Mouse (Mus musculus) heart, embryonic 13.5 days (tissue): Measurements from ENCODE around the gene Urgcp. TPM values are rescaled to one million over a fixed set of nuclear protein-coding genes. Genes with fewer than 3 reads are reported as not detected.

Source experiments
- ATAC-seq: fragments of 200-750 bp; cut with Nextera tagmentation; 2 replicates; pipeline ENCODE4 v1.8.0; 2017; ENCODE audit warnings: moderate TSS enrichment; ENCODE audit not compliant: insufficient number of reproducible peaks, low FRiP score, low TSS enrichment; ENCODE audit errors: extremely low read depth
- H3K27ac ChIP-seq: fragments of 300-500 bp; sonication (generic); replicated peaks from 2 replicates; pipeline ENCODE4 v1.5.1; 2015; ENCODE audit warnings: moderate library complexity, mild to moderate bottlenecking, inconsistent platforms
- H3K27me3 ChIP-seq: fragments of 300-500 bp; sonication (generic); replicated peaks from 2 replicates; pipeline ENCODE4 v1.6.1; 2015; ENCODE audit warnings: mild to moderate bottlenecking, inconsistent platforms
- H3K36me3 ChIP-seq: fragments of 300-500 bp; sonication (generic); 2 replicates; pipeline ENCODE4 v1.6.1; 2015; ENCODE audit warnings: mild to moderate bottlenecking, inconsistent platforms
- H3K4me1 ChIP-seq: fragments of 300-500 bp; sonication (generic); 2 replicates; pipeline ENCODE4 v1.6.1; 2015; ENCODE audit warnings: inconsistent platforms
- H3K4me2 ChIP-seq: fragments of 300-500 bp; sonication (generic); 2 replicates; pipeline ENCODE4 v1.6.1; 2015; ENCODE audit warnings: inconsistent platforms, mild to moderate bottlenecking, moderate library complexity
- H3K4me3 ChIP-seq: fragments of 300-500 bp; sonication (generic); 2 replicates; pipeline ENCODE4 v1.5.1; 2015; ENCODE audit warnings: moderate library complexity, mild to moderate bottlenecking, inconsistent platforms
- H3K9ac ChIP-seq: fragments of 300-500 bp; sonication (generic); 2 replicates; pipeline ENCODE4 v1.6.1; 2015; ENCODE audit warnings: inconsistent platforms, mild to moderate bottlenecking, moderate library complexity
- H3K9me3 ChIP-seq: fragments of 300-500 bp; sonication (generic); 2 replicates; pipeline ENCODE4 v1.6.1; 2016; ENCODE audit warnings: inconsistent platforms
- WGBS: fragments of 180-500 bp; shearing (Covaris S2); methylation state at CpG from one replicate; pipeline ENCODE4 v1.1.7; 2015; ENCODE audit warnings: mixed read lengths; 5-methylcytosine and 5-hydroxymethylcytosine counted together
- polyA plus RNA-seq: library from polyadenylated mRNA; unstranded; fragments of >200 nt; fragmentation: Nextera tagmentation; extraction: Ambion mirVana; gene quantifications from 2 replicates; pipeline ENCODE4 v1.2.1, GENCODE M21; 2015

Gene Urgcp
- polyA plus RNA-seq, 1 experiment from 2014 or later, result 26.6 TPM

GRCm38 (mm10) chr11:5797928-5798327 is 35.8 kb upstream of the Urgcp start:
- ATAC-seq, result no peak
- 79% methylated on average over 5 of the region's 5 CpGs for WGBS
- H3K4me1 ChIP-seq, result peaks cover 50% of the 10 kb centered on the region
- no peak overlapping the region for H3K4me3 ChIP-seq
- H3K9me3 ChIP-seq, result no peaks in the 10 kb centered on the region
- no peaks in the 10 kb centered on the region for H3K27me3 ChIP-seq
- peaks cover 84% of the 10 kb centered on the region for H3K36me3 ChIP-seq
- H3K9ac ChIP-seq, result no peak overlapping the region
- H3K27ac ChIP-seq, result no peak overlapping the region
- H3K4me2 ChIP-seq, result no peak overlapping the region

GRCm38 (mm10) chr11:5797371-5797770 is 35.2 kb upstream of the Urgcp start:
- 56% methylated on average over 11 of the region's 11 CpGs for WGBS
- Histone ChIP-seq H3K9ac (no peak overlapping the region), H3K27me3 (no peaks in the 10 kb centered on the region), H3K4me2 (no peak overlapping the region), H3K27ac (no peak overlapping the region), H3K4me1 (peaks cover 50% of the 10 kb centered on the region), H3K9me3 (no peaks in the 10 kb centered on the region), H3K36me3 (peaks cover 90% of the 10 kb centered on the region), H3K4me3 (no peak overlapping the region)
- ATAC-seq, result no peak

GRCm38 (mm10) chr11:5796939-5797338 is 34.8 kb upstream of the Urgcp start:
- ATAC-seq, result no peak
- Histone ChIP-seq H3K9ac (no peak overlapping the region), H3K27ac (no peak overlapping the region), H3K4me3 (no peak overlapping the region), H3K9me3 (no peaks in the 10 kb centered on the region), H3K27me3 (no peaks in the 10 kb centered on the region), H3K36me3 (peaks cover 94% of the 10 kb centered on the region), H3K4me2 (no peak overlapping the region), H3K4me1 (peaks cover 48% of the 10 kb centered on the region)
- WGBS, result 80% methylated on average over 15 of the region's 15 CpGs

GRCm38 (mm10) chr11:5795706-5796105 is 33.5 kb upstream of the Urgcp start:
- ATAC-seq, result no peak
- H3K9ac ChIP-seq, result no peak overlapping the region
- H3K27me3 ChIP-seq, result no peaks in the 10 kb centered on the region
- H3K4me1 ChIP-seq, result peaks cover 36% of the 10 kb centered on the region
- H3K36me3 ChIP-seq, result peaks cover 96% of the 10 kb centered on the region
- WGBS, result 57% methylated on average over 7 of the region's 7 CpGs
- no peak overlapping the region for H3K4me2 ChIP-seq
- H3K9me3 ChIP-seq, result no peaks in the 10 kb centered on the region
- H3K27ac ChIP-seq, result peak overlapping the region; percentile 76
- no peak overlapping the region for H3K4me3 ChIP-seq

GRCm38 (mm10) chr11:5795290-5795689 is 33.1 kb upstream of the Urgcp start:
- peaks cover 32% of the 10 kb centered on the region for H3K4me1 ChIP-seq
- no peaks in the 10 kb centered on the region for H3K9me3 ChIP-seq
- H3K27me3 ChIP-seq, result no peaks in the 10 kb centered on the region
- no peak overlapping the region for H3K9ac ChIP-seq
- H3K27ac ChIP-seq, result peak overlapping the region; percentile 76
- WGBS, result 81% methylated on average over 9 of the region's 9 CpGs
- H3K4me3 ChIP-seq, result no peak overlapping the region
- no peak for ATAC-seq
- H3K4me2 ChIP-seq, result no peak overlapping the region
- H3K36me3 ChIP-seq, result peaks cover 96% of the 10 kb centered on the region

GRCm38 (mm10) chr11:5790431-5790830 is 28.3 kb upstream of the Urgcp start:
- 0 out of 2 replicates have a peak overlapping the region, but pooled peaks have one; percentile 94 for H3K9ac ChIP-seq
- H3K27ac ChIP-seq, result no peak overlapping the region
- no peak overlapping the region for H3K4me2 ChIP-seq
- peaks cover 52% of the 10 kb centered on the region for H3K36me3 ChIP-seq
- ATAC-seq, result no peak
- WGBS, result 94% methylated on average over 1 of the region's 1 CpGs
- no peaks in the 10 kb centered on the region for H3K9me3 ChIP-seq
- no peak overlapping the region for H3K4me3 ChIP-seq
- H3K4me1 ChIP-seq, result peaks cover 38% of the 10 kb centered on the region
- H3K27me3 ChIP-seq, result no peaks in the 10 kb centered on the region

- peak overlapping the region; percentile 90 for H3K4me3 ChIP-seq
- ATAC-seq, result no peak
Measured at GRCm38 (mm10) chr11:5789754-5790333, 27.7 kb upstream of the Urgcp start.

GRCm38 (mm10) chr11:5789071-5789753 is 27.0 kb upstream of the Urgcp start:
- Histone ChIP-seq H3K27me3 (no peaks in the 10 kb centered on the region), H3K27ac (peak overlapping the region; percentile 95), H3K4me2 (peak overlapping the region; percentile 95), H3K36me3 (peaks cover 41% of the 10 kb centered on the region), H3K9me3 (no peaks in the 10 kb centered on the region), H3K4me1 (peaks cover 33% of the 10 kb centered on the region), H3K9ac (peak overlapping the region; percentile 94), H3K4me3 (peak overlapping the region; percentile 90)
- 57% methylated on average over 6 of the region's 6 CpGs for WGBS
- no peak for ATAC-seq

More at GRCm38 (mm10) chr11:5789754-5790333, 27.7 kb upstream of the Urgcp start:
- H3K9me3 ChIP-seq, result no peaks in the 10 kb centered on the region
- H3K9ac ChIP-seq, result peak overlapping the region; percentile 94
- peaks cover 33% of the 10 kb centered on the region for H3K4me1 ChIP-seq
- H3K27ac ChIP-seq, result peak overlapping the region; percentile 95
- peaks cover 46% of the 10 kb centered on the region for H3K36me3 ChIP-seq
- WGBS, result 59% methylated on average over 3 of the region's 3 CpGs
- H3K27me3 ChIP-seq, result no peaks in the 10 kb centered on the region
- H3K4me2 ChIP-seq, result peak overlapping the region; percentile 95

GRCm38 (mm10) chr11:5788056-5789014 is 26.2 kb upstream of the Urgcp start, which contains the start of gene Dbnl:
Dbnl (plus strand) TSS chr11:5788488.
- WGBS, result under 1% methylated on average over 72 of the region's 74 CpGs
- ATAC-seq, result peak; percentile 94
- H3K4me2 ChIP-seq, result peak within 1 kb of the TSS; percentile 95
- H3K9ac ChIP-seq, result peak within 1 kb of the TSS; percentile 94
- H3K27me3 ChIP-seq, result no peaks in the 10 kb centered on the region
- no peaks in the 10 kb centered on the region for H3K9me3 ChIP-seq
- H3K4me1 ChIP-seq, result peaks cover 25% of the 10 kb centered on the region
- H3K36me3 ChIP-seq, result peaks cover 38% of the 10 kb centered on the region
- H3K4me3 ChIP-seq, result peak within 1 kb of the TSS; percentile 90
- peak within 1 kb of the TSS; percentile 95 for H3K27ac ChIP-seq

- no peak for ATAC-seq
- Histone ChIP-seq H3K9me3 (no peaks in the 10 kb centered on the region), H3K4me2 (peak overlapping the region; percentile 95), H3K9ac (peak overlapping the region; percentile 94), H3K27me3 (no peaks in the 10 kb centered on the region), H3K27ac (peak overlapping the region; percentile 95), H3K4me1 (peaks cover 27% of the 10 kb centered on the region), H3K36me3 (peaks cover 32% of the 10 kb centered on the region), H3K4me3 (peak overlapping the region; percentile 90)
- 37% methylated on average over 8 of the region's 8 CpGs for WGBS
Measured at GRCm38 (mm10) chr11:5787671-5788055, 25.5 kb upstream of the Urgcp start.

- Histone ChIP-seq H3K36me3 (peaks cover 23% of the 10 kb centered on the region), H3K9ac (no peak overlapping the region), H3K9me3 (no peaks in the 10 kb centered on the region), H3K27me3 (no peaks in the 10 kb centered on the region), H3K27ac (no peak overlapping the region), H3K4me3 (no peak overlapping the region), H3K4me1 (peaks cover 34% of the 10 kb centered on the region), H3K4me2 (no peak overlapping the region)
- ATAC-seq, result no peak
Measured at GRCm38 (mm10) chr11:5785732-5786131, 23.6 kb upstream of the Urgcp start.
